Mouse (Mus musculus) kidney, embryonic 15.5 days (tissue): Measurements from ENCODE around the gene A730071L15Rik. TPM values are rescaled to one million over a fixed set of nuclear protein-coding genes. Genes with fewer than 3 reads are reported as not detected.
A peak's percentile ranks its signal among the peaks of the same experiment; 100 is the strongest.

Source experiments
- ATAC-seq: fragments of 200-750 bp; cut with Nextera tagmentation; replicated peaks from 2 replicates; pipeline ENCODE4 v1.8.0; 2017; ENCODE audit warnings: moderate TSS enrichment; ENCODE audit not compliant: low FRiP score
- H3K27ac ChIP-seq: fragments of 300-500 bp; sonication (generic); 2 replicates; pipeline ENCODE4 v1.5.1; 2015; ENCODE audit warnings: mild to moderate bottlenecking, inconsistent platforms
- H3K27me3 ChIP-seq: fragments of 300-500 bp; sonication (generic); 2 replicates; pipeline ENCODE4 v1.6.1; 2015; ENCODE audit warnings: inconsistent platforms
- H3K36me3 ChIP-seq: fragments of 300-500 bp; sonication (generic); 2 replicates; pipeline ENCODE4 v1.6.1; 2015; ENCODE audit warnings: inconsistent platforms
- H3K4me1 ChIP-seq: fragments of 300-500 bp; sonication (generic); 2 replicates; pipeline ENCODE4 v1.6.1; 2015; ENCODE audit warnings: inconsistent platforms
- H3K4me2 ChIP-seq: fragments of 300-500 bp; sonication (generic); 2 replicates; pipeline ENCODE4 v1.6.1; 2015; ENCODE audit warnings: moderate library complexity, mild to moderate bottlenecking, inconsistent platforms
- H3K4me3 ChIP-seq: fragments of 300-500 bp; sonication (generic); replicated peaks from 2 replicates; pipeline ENCODE4 v1.5.1; 2015; ENCODE audit warnings: mild to moderate bottlenecking, inconsistent platforms
- H3K9ac ChIP-seq: fragments of 300-500 bp; sonication (generic); 2 replicates; pipeline ENCODE4 v1.6.1; 2015; ENCODE audit warnings: mild to moderate bottlenecking, inconsistent platforms
- H3K9me3 ChIP-seq: fragments of 300-500 bp; sonication (generic); replicated peaks from 2 replicates; pipeline ENCODE4 v1.6.1; 2016; ENCODE audit warnings: inconsistent platforms
- WGBS: fragments of 180-500 bp; shearing (Covaris S2); methylation state at CpG from one replicate; pipeline ENCODE4 v1.1.7; 2015; ENCODE audit warnings: mixed read lengths; 5-methylcytosine and 5-hydroxymethylcytosine counted together
- polyA plus RNA-seq: library from polyadenylated mRNA; unstranded; fragments of >200 nt; fragmentation: Nextera tagmentation; extraction: Ambion mirVana; gene quantifications from 2 replicates; pipeline ENCODE4 v1.2.1, GENCODE M21; 2015

Gene A730071L15Rik
- polyA plus RNA-seq, 1 experiment from 2014 or later: 0.40 TPM

DNA sequence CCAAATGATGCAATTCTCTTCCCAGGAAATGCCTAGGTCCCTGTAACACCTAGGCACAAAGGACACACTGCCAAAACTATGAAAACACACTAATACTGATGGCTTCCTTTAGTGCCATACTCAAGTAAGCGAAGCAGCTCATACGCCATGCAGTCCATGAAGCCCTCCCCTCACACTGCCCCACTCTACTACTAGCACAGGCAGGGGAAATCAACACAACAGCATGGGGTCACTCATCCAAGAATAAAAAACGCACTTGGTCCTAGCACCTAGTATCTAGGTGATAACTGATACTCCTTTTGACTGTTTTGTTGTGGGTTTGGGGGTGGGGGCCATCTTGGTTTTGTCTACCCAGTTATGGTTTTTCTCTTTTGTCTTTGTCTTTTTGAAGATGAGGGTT is 12.4 kb upstream of the A730071L15Rik start:
- no peak overlapping the region for H3K9ac ChIP-seq
- 64% methylated on average over 3 of the region's 3 CpGs for WGBS
- no peaks in the 10 kb centered on the region for H3K9me3 ChIP-seq
- peaks cover 37% of the 10 kb centered on the region for H3K36me3 ChIP-seq
- H3K27ac ChIP-seq: no peak overlapping the region
- peaks cover 20% of the 10 kb centered on the region for H3K4me1 ChIP-seq
- no peak overlapping the region for H3K4me2 ChIP-seq
- no peak overlapping the region for H3K4me3 ChIP-seq
- no peaks in the 10 kb centered on the region for H3K27me3 ChIP-seq
- 0 out of 2 replicates have a peak, but pooled peaks have one; percentile 29 for ATAC-seq

DNA sequence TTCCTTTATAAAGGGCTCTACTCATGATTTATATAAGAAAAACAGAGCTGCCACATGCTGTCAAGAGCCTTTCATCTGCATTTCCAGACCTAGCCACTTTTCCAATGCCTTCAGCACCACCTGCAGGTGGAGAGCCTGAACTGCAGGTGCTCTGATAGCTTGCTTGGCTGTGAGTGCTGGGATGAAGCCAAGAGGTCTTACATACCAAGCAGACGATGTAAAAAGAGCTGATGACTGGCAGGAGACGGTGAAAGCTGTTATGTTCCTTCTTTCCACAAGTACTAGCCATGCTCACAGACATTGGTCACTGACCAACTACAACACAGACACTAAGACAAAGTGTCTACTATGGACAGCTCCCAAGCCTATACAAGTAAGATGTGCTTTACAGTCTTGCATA is 12.0 kb upstream of the A730071L15Rik start:
- WGBS: 2% methylated on average over 2 of the region's 2 CpGs
- ATAC-seq: peak; percentile 43; the same call in 1 of the 2 replicates
- Histone ChIP-seq H3K4me2 (no peak overlapping the region), H3K27me3 (no peaks in the 10 kb centered on the region), H3K36me3 (peaks cover 42% of the 10 kb centered on the region), H3K9me3 (no peaks in the 10 kb centered on the region), H3K27ac (no peak overlapping the region), H3K4me1 (peaks cover 19% of the 10 kb centered on the region), H3K9ac (no peak overlapping the region), H3K4me3 (no peak overlapping the region)

DNA sequence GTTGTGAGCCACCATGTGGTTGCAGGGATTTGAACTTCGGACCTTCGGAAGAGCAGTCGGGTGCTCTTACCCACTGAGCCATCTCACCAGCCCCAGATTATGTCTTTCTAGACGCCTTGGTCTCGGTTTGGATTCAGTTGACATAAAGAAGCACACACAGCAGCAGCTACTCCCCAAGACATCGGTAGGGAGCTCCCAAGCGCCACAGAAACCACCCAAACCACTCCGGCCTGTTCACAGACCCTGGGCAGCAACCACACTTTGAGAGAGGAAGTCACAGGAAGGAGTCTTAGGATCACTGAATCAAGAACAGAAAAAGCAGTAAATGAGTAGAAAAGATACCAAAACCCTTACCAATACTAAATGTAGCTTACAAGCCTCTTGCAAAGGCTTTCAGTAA is 3.0 kb upstream of the A730071L15Rik start:
- Histone ChIP-seq H3K9ac (no peak overlapping the region), H3K4me3 (no peak overlapping the region), H3K9me3 (no peaks in the 10 kb centered on the region), H3K27me3 (no peaks in the 10 kb centered on the region), H3K4me2 (no peak overlapping the region), H3K27ac (no peak overlapping the region), H3K36me3 (peaks cover 14% of the 10 kb centered on the region), H3K4me1 (peaks cover 23% of the 10 kb centered on the region)
- ATAC-seq: no peak
- 93% methylated on average over 8 of the region's 8 CpGs for WGBS

DNA sequence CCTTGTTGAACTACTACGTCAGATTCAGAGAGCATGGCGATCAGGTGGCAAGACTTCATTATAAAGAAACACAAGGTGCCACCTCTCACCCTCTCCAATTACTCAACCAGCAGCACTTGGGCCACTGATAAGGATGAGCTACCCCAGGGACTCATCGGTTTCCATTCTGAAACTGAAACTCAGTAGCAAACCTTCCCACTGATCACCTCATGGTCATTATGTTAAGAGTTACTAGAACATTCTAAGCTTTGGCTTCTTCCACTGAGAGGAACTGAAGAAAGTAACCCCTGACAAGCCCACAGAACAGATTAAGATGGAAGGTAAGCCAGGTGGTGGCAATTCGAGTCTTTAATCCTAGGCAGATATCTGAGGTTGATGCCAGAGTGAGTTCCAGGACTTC is 1.4 kb upstream of the A730071L15Rik start:
- peak overlapping the region; percentile 82 for H3K4me2 ChIP-seq
- H3K4me3 ChIP-seq: peak overlapping the region; percentile 72; the same call in 1 of the 2 replicates
- H3K9ac ChIP-seq: no peak overlapping the region

DNA sequence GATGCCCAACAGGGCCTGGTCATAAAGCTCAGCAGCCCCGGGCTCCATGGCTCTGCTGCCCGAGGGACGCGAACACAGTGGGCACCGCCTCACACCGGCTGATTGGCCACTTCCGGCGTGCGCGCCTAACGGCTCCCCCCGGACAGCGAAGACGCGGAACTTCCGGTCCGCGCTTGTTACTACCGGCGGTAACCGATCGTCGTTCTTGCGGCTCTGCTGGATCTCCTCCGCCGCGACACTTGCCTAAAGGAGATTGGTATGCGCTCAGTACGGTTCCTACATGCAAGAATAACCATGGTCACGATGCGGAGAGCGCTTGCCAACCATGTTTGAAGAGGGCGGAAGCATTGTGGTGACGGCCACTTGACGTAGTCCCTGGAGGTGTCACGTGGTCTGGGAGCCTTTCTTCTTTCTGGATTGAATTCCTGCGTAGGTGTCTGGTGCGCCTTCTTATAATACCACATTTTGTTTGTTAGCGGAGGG is 299 bp downstream of the A730071L15Rik start, which contains the start of gene Nudcd3:
Nudcd3 (minus strand) TSS at position 329 of the 483 bp plus-strand sequence.
- Histone ChIP-seq H3K4me3 (peak within 1 kb of the TSS; percentile 72), H3K4me2 (peak within 1 kb of the TSS; percentile 82), H3K9ac (peak within 1 kb of the TSS; percentile 76), H3K36me3 (no peaks in the 10 kb centered on the region), H3K9me3 (no peaks in the 10 kb centered on the region), H3K27me3 (no peaks in the 10 kb centered on the region), H3K4me1 (peaks cover 23% of the 10 kb centered on the region), H3K27ac (peak within 1 kb of the TSS; percentile 99)
- ATAC-seq: peak; percentile 97
- WGBS: under 1% methylated on average over 39 of the region's 39 CpGs

More for the DNA sequence above, 1.4 kb upstream of the A730071L15Rik start:
- no peaks in the 10 kb centered on the region for H3K27me3 ChIP-seq
- no peak for ATAC-seq
- WGBS: 92% methylated on average over 4 of the region's 4 CpGs
- H3K9me3 ChIP-seq: no peaks in the 10 kb centered on the region
- no peaks in the 10 kb centered on the region for H3K36me3 ChIP-seq
- peaks cover 23% of the 10 kb centered on the region for H3K4me1 ChIP-seq
- H3K27ac ChIP-seq: no peak overlapping the region

DNA sequence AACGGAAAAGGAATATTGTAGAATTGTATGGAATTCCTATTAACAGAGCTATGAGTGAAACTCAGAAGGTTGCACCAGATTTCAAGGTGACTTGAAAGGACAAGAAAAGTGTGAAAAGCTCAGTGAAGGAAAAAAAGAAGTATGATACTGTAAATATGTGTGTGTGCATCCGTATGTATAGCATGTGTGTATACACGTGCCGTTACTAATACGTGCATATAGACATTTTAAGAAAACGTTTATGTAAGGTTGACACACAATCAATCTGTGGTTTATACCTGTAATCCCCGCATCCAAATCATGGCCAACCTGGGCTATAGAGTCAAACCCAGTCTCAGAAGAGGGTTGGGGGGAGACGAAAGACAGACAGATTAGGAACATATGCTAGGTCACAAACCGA is 741 bp downstream of the A730071L15Rik start:
- peaks cover 23% of the 10 kb centered on the region for H3K4me1 ChIP-seq
- H3K4me2 ChIP-seq: peak overlapping the region; percentile 82
- H3K9ac ChIP-seq: peak overlapping the region; percentile 76
- 23% methylated on average over 9 of the region's 9 CpGs for WGBS
- H3K27me3 ChIP-seq: no peaks in the 10 kb centered on the region
- peak overlapping the region; percentile 99 for H3K27ac ChIP-seq
- no peaks in the 10 kb centered on the region for H3K36me3 ChIP-seq
- peak overlapping the region; percentile 72 for H3K4me3 ChIP-seq
- ATAC-seq: no peak
- no peaks in the 10 kb centered on the region for H3K9me3 ChIP-seq

DNA sequence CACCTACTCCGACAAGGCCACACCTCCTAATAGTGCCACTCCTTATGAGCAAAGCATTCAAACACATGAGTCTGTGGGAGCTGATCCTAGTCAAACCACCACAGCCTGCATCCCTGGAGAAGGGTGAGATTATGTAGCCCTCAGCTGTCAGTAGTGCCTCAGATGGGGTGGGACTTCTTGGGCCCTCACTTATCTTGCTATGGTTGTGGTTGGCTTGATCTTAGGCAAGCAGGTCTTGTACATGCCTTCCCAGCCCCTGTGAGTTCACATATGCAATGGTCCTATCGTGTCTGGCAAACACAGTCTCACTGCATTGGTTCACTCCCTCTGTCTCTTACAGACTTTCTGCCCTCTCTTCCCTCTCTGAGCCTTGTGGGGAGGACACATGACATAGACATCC is 7.3 kb downstream of the A730071L15Rik start:
- no peak for ATAC-seq
- no peak overlapping the region for H3K4me3 ChIP-seq
- no peaks in the 10 kb centered on the region for H3K4me1 ChIP-seq
- H3K36me3 ChIP-seq: no peaks in the 10 kb centered on the region
- no peak overlapping the region for H3K4me2 ChIP-seq
- no peak overlapping the region for H3K27ac ChIP-seq
- no peaks in the 10 kb centered on the region for H3K27me3 ChIP-seq
- H3K9me3 ChIP-seq: no peaks in the 10 kb centered on the region
- no peak overlapping the region for H3K9ac ChIP-seq
- WGBS: 86% methylated on average over 2 of the region's 2 CpGs

DNA sequence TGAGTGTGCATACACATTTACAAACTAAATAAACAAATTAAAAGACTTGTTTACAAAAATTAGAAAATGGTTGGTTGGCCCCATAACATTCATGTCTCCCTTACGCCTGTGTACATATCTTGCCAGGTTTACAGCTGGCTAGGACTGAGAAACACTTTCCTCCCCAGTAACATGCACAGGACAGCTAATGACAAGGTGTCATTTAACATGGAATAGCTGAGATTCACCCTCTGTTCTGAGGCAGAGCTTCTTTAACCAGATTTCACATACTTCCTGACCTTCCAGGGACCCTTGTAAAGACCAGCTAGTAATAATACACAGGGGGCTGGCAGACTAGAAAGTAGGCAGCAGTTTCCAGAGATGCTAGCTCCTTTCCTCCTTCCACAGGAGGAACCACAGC is 8.3 kb downstream of the A730071L15Rik start:
- Histone ChIP-seq H3K4me2 (no peak overlapping the region), H3K27ac (no peak overlapping the region), H3K27me3 (no peaks in the 10 kb centered on the region), H3K36me3 (no peaks in the 10 kb centered on the region), H3K4me3 (no peak overlapping the region), H3K9me3 (no peaks in the 10 kb centered on the region), H3K4me1 (no peaks in the 10 kb centered on the region), H3K9ac (no peak overlapping the region)
- 91% methylated on average over 1 of the region's 1 CpGs for whole genome bisulfite sequencing
- ATAC-seq: no peak

DNA sequence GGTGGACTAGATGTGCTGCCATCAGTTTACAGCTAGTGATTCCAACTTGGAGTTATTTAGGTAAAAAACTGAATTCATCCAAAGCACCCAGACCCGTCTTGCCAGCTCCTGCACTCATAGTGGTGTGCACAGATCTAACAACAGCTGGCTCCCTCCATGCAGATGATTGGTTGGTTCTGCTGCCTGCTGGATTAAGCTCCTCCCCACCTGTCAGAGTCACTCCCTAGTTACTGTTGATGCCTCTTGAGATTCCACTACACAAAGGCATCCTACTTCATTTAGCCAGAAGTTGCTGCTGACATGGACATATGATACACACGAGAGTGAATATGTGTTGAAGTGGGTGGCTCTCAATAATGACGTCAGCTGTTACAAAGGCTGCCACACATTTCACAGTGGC is 17.0 kb downstream of the A730071L15Rik start:
- Histone ChIP-seq H3K4me3 (no peak overlapping the region), H3K9ac (no peak overlapping the region), H3K4me1 (no peaks in the 10 kb centered on the region), H3K27ac (no peak overlapping the region), H3K27me3 (no peaks in the 10 kb centered on the region), H3K36me3 (no peaks in the 10 kb centered on the region), H3K4me2 (no peak overlapping the region), H3K9me3 (no peaks in the 10 kb centered on the region)
- 54% methylated on average over 3 of the region's 3 CpGs for WGBS
- no peak for ATAC-seq

DNA sequence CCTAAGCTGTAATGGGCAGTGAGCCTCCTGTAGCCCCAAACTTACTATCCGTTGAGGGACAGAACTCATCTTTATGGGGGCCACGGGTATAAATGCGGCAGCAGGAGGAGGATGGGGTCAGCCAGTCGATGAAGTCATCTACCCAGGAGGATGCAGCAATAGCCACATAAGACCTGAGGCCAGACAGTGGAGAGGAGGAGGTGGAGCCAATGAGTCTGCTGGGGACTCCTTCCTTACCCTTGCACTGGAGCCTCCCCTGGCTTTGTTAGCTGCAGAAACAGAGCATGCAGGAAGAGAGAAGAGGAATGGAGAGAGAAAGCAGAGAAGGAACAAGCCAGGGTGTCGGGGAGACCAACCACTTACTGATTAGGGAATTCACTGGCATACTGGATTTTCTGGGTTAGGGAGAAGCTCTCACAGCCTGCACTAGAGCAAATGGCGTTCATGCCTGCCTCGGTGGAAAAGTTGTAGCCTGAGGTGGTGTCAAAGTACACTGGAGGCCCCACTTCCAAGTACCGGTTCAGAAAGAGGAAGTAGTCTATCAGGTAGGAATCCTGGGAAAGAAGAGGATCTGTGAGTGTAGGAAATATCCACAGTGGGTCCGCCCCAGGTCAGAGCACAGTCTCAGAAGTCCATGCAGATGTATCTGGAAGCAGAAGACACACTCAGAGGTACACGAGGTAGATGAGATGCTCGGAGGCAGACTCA is 18.5 kb downstream of the A730071L15Rik start:
- 75% methylated on average over 11 of the region's 11 CpGs for WGBS
- no peak overlapping the region for H3K4me3 ChIP-seq
- no peak for ATAC-seq
- no peak overlapping the region for H3K4me2 ChIP-seq
- H3K27ac ChIP-seq: no peak overlapping the region
- no peaks in the 10 kb centered on the region for H3K27me3 ChIP-seq
- H3K4me1 ChIP-seq: no peaks in the 10 kb centered on the region
- H3K36me3 ChIP-seq: no peaks in the 10 kb centered on the region
- H3K9me3 ChIP-seq: no peaks in the 10 kb centered on the region
- H3K9ac ChIP-seq: no peak overlapping the region

DNA sequence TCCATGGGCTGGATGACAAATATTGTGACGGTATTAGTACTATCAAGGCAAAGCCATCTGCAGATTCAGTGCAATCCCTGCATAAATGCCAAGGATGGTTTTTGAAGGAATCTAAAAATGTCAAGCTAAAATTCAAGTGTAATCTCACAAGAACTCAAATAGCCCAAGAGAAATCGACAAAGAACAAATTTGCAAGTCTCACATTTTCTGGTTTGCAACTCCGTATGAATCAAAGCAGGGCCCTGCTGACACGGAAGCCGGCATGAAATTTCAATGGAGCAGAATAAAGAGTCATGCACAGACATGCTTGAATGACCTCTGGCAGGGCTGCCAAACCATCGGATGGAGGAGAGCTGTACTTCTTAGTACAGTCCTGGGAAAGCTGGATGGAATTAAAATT is 20.1 kb downstream of the A730071L15Rik start:
- Histone ChIP-seq H3K4me3 (no peak overlapping the region), H3K9ac (no peak overlapping the region), H3K27me3 (no peaks in the 10 kb centered on the region), H3K4me2 (no peak overlapping the region), H3K9me3 (no peaks in the 10 kb centered on the region), H3K4me1 (no peaks in the 10 kb centered on the region), H3K27ac (no peak overlapping the region), H3K36me3 (no peaks in the 10 kb centered on the region)
- ATAC-seq: no peak
- WGBS: 76% methylated on average over 6 of the region's 6 CpGs

DNA sequence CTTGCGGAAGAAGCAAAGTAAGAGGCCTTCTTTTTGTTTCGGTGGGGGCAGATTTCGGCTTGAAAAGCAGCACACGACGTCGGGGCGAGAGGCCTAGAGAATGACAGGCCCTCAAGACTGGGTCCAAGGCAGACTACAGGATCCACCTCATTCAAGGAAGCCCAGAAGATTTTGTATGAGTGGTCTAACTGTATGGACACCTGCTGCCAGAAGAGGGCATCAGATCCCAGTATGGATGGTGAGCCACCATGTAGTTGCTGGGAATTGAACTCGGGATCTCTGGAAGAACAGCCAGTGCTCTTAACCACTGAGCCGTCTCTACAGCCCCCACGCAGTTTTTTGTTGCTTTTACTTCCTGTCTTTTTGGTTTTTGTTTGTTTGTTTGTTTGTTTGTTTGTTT is 22.4 kb downstream of the A730071L15Rik start:
- H3K36me3 ChIP-seq: no peaks in the 10 kb centered on the region
- 93% methylated on average over 10 of the region's 10 CpGs for WGBS
- ATAC-seq: no peak

More for the DNA sequence above, 22.4 kb downstream of the A730071L15Rik start:
- no peak overlapping the region for H3K4me2 ChIP-seq
- no peaks in the 10 kb centered on the region for H3K9me3 ChIP-seq
- no peaks in the 10 kb centered on the region for H3K4me1 ChIP-seq
- H3K4me3 ChIP-seq: no peak overlapping the region
- H3K9ac ChIP-seq: no peak overlapping the region
- no peak overlapping the region for H3K27ac ChIP-seq
- H3K27me3 ChIP-seq: no peaks in the 10 kb centered on the region
